Mouse (Mus musculus) myocyte (in vitro differentiated cells): Measurements from ENCODE around the gene Tcf7. TPM values are rescaled to one million over a fixed set of nuclear protein-coding genes. Genes with fewer than 3 reads are reported as not detected.

Source experiments
- H3K27me3 ChIP-seq: one replicate; pipeline ENCODE4 v1.6.1; 2011; ENCODE audit not compliant: control insufficient read depth, insufficient read depth, insufficient read length
- H3K36me3 ChIP-seq: one replicate; pipeline ENCODE4 v1.6.1; 2011; ENCODE audit not compliant: control insufficient read depth, insufficient read depth
- H3K4me2 ChIP-seq: one replicate; pipeline ENCODE4 v1.6.1; 2011; ENCODE audit warnings: low read depth, control low read depth
- H3K4me3 ChIP-seq: one replicate; pipeline ENCODE4 v1.5.1; 2011; ENCODE audit warnings: mild to moderate bottlenecking, control low read depth, moderate library complexity
- H3K79me2 ChIP-seq: one replicate; pipeline ENCODE4 v1.6.1; 2011; ENCODE audit not compliant: control insufficient read depth, insufficient read depth
- H3ac ChIP-seq: one replicate; pipeline ENCODE4 v1.6.1; 2011; ENCODE audit not compliant: control insufficient read depth, insufficient read length
- CEBPB ChIP-seq: IDR thresholded peaks from 2 replicates; pipeline ENCODE4 v1.6.1; 2011; ENCODE audit warnings: mild to moderate bottlenecking, moderate library complexity; ENCODE audit not compliant: poor library complexity, insufficient read depth, severe bottlenecking
- E2F4 ChIP-seq: IDR thresholded peaks from one replicate; pipeline ENCODE4 v1.6.1; 2011; ENCODE audit warnings: mild to moderate bottlenecking, control low read depth, moderate library complexity; ENCODE audit not compliant: insufficient read depth
- MAX ChIP-seq: IDR thresholded peaks from one replicate; pipeline ENCODE4 v1.6.1; 2011; ENCODE audit warnings: low read depth, mild to moderate bottlenecking, control low read depth
- MYOD1 ChIP-seq, 3 experiments: IDR thresholded peaks; one replicate each; pipeline ENCODE4 v1.6.1; 2011; ENCODE audit warnings: control low read depth in 2 of 3, low read depth in 2 of 3, mild to moderate bottlenecking in 2 of 3, moderate library complexity in 1 of 3; ENCODE audit not compliant: insufficient read length in 2 of 3, control insufficient read depth in 1 of 3
- MYOG ChIP-seq, 3 experiments: IDR thresholded peaks; one replicate each; pipeline ENCODE4 v1.6.1; 2011; ENCODE audit warnings: control low read depth in 2 of 3, low read depth in 2 of 3, mild to moderate bottlenecking in 2 of 3; ENCODE audit not compliant: insufficient read length in 2 of 3, control insufficient read depth in 1 of 3, insufficient read depth in 1 of 3
- POLR2A ChIP-seq: IDR thresholded peaks from one replicate; pipeline ENCODE4 v1.6.1; 2011; ENCODE audit warnings: low read depth, mild to moderate bottlenecking, control low read depth, moderate library complexity; ENCODE audit not compliant: insufficient read length
- POLR2AphosphoS2 ChIP-seq: IDR thresholded peaks from one replicate; pipeline ENCODE4 v1.6.1; 2011; ENCODE audit warnings: low read depth, control low read depth; ENCODE audit not compliant: insufficient read length
- REST ChIP-seq: IDR thresholded peaks from one replicate; pipeline ENCODE4 v1.6.1; 2011; ENCODE audit warnings: mild to moderate bottlenecking, control low read depth, moderate library complexity; ENCODE audit not compliant: insufficient read depth, insufficient read length
- SRF ChIP-seq: IDR thresholded peaks from one replicate; pipeline ENCODE4 v1.6.1; 2011; ENCODE audit warnings: low read depth; ENCODE audit not compliant: control insufficient read depth, insufficient read length
- TCF12 ChIP-seq: IDR thresholded peaks from one replicate; pipeline ENCODE4 v1.6.1; 2011; ENCODE audit warnings: mild to moderate bottlenecking, control low read depth; ENCODE audit not compliant: poor library complexity, insufficient read depth, severe bottlenecking
- TCF3 ChIP-seq: IDR thresholded peaks from one replicate; pipeline ENCODE4 v1.6.1; 2011; ENCODE audit warnings: low read depth, control low read depth; ENCODE audit not compliant: insufficient read length
- USF1 ChIP-seq: IDR thresholded peaks from one replicate; pipeline ENCODE4 v1.6.1; 2011; ENCODE audit warnings: low read depth, mild to moderate bottlenecking, control low read depth, moderate library complexity
- polyA plus RNA-seq: library from polyadenylated mRNA; unstranded; fragments of >200 nt; fragmentation: generic; extraction: Trizol; gene quantifications from one replicate; pipeline ENCODE4 v1.2.1, GENCODE M21; 2012; ENCODE audit warnings: missing spikeins

Tcf7 gene
- polyA plus RNA-seq, 1 experiment: 17.3 TPM

- Histone ChIP-seq H3ac (no peak overlapping the region), H3K79me2 (peaks cover 62% of the 10 kb centered on the region), H3K4me2 (peak overlapping the region; percentile 90), H3K4me3 (peak overlapping the region; percentile 82), H3K27me3 (no peaks in the 10 kb centered on the region), H3K36me3 (peaks cover 10% of the 10 kb centered on the region)
- TF ChIP-seq MYOG (IDR thresholded peaks at IDR 0.05; ENCODE audit: control insufficient read depth in 1 of 3, insufficient read depth in 1 of 3, insufficient read length in 2 of 3, low read depth in 2 of 3): no peak
- no peak for TF ChIP-seq POLR2A
- no peak for TF ChIP-seq USF1
- TF ChIP-seq MAX: no peak
- TF ChIP-seq MYOD1 (IDR thresholded peaks at IDR 0.05; ENCODE audit: control insufficient read depth in 1 of 3, insufficient read length in 2 of 3, low read depth in 2 of 3): no peak
- no peak for TF ChIP-seq REST
- TF ChIP-seq E2F4: no peak
- no peak for TF ChIP-seq TCF3
- TF ChIP-seq TCF12: no peak
- no peak for TF ChIP-seq SRF
- no peak for TF ChIP-seq CEBPB
- no peak for TF ChIP-seq POLR2AphosphoS2
Observed at GRCm38 (mm10) chr11:52233043-52233653, 49.7 kb downstream of the Tcf7 start.

- Histone ChIP-seq H3K4me3 (peak within 1 kb of the TSS; percentile 82), H3K27me3 (no peaks in the 10 kb centered on the region), H3ac (peak within 1 kb of the TSS; percentile 87), H3K79me2 (peaks cover 50% of the 10 kb centered on the region), H3K4me2 (peak within 1 kb of the TSS; percentile 90), H3K36me3 (peaks cover 3% of the 10 kb centered on the region)
- TF ChIP-seq POLR2AphosphoS2 (peak; percentile 94), USF1 (no peak), POLR2A (peak; percentile 97), MYOG (IDR thresholded peaks at IDR 0.05; ENCODE audit: control insufficient read depth in 1 of 3, insufficient read depth in 1 of 3, insufficient read length in 2 of 3, low read depth in 2 of 3) (peak in 1 of 3 experiments; percentile 2), CEBPB (no peak), TCF3 (no peak), MYOD1 (IDR thresholded peaks at IDR 0.05; ENCODE audit: control insufficient read depth in 1 of 3, insufficient read length in 2 of 3, low read depth in 2 of 3) (no peak), REST (peak; percentile 1), MAX (peak; percentile 89), SRF (peak; percentile 54), E2F4 (peak; percentile 3), TCF12 (no peak)
Observed at GRCm38 (mm10) chr11:52231606-52232541, 50.9 kb downstream of the Tcf7 start, which contains the start of gene Skp1a. TSS of gene Skp1a (plus strand) at chr11:52231995.

- TF ChIP-seq MYOD1 (IDR thresholded peaks at IDR 0.05; ENCODE audit: control insufficient read depth in 1 of 3, insufficient read length in 2 of 3, low read depth in 2 of 3): no peak
- TF ChIP-seq MYOG (IDR thresholded peaks at IDR 0.05; ENCODE audit: control insufficient read depth in 1 of 3, insufficient read depth in 1 of 3, insufficient read length in 2 of 3, low read depth in 2 of 3): no peak
- no peak for TF ChIP-seq E2F4
- no peak for TF ChIP-seq POLR2AphosphoS2
- TF ChIP-seq MAX: no peak
- TF ChIP-seq SRF: no peak
- TF ChIP-seq CEBPB: no peak
- TF ChIP-seq POLR2A: no peak
- no peaks in the 10 kb centered on the region for H3K27me3 ChIP-seq
- peak overlapping the region; percentile 57 for H3K4me2 ChIP-seq
- H3ac ChIP-seq: no peak overlapping the region
- peak overlapping the region; percentile 82 for H3K4me3 ChIP-seq
- no peaks in the 10 kb centered on the region for H3K36me3 ChIP-seq
- H3K79me2 ChIP-seq: peaks cover 38% of the 10 kb centered on the region
Observed at GRCm38 (mm10) chr11:52230694-52231093, 52.1 kb downstream of the Tcf7 start.

- Histone ChIP-seq H3K36me3 (no peaks in the 10 kb centered on the region), H3K4me3 (no peak overlapping the region), H3K27me3 (no peaks in the 10 kb centered on the region), H3ac (no peak overlapping the region), H3K79me2 (peaks cover 20% of the 10 kb centered on the region), H3K4me2 (peak overlapping the region; percentile 70)
- no peak for TF ChIP-seq USF1
- TF ChIP-seq TCF3: no peak
- TF ChIP-seq POLR2A: no peak
- TF ChIP-seq MYOG (IDR thresholded peaks at IDR 0.05; ENCODE audit: control insufficient read depth in 1 of 3, insufficient read depth in 1 of 3, insufficient read length in 2 of 3, low read depth in 2 of 3): peak in 2 of 3 experiments; percentile 39 to 52
- TF ChIP-seq MYOD1 (IDR thresholded peaks at IDR 0.05; ENCODE audit: control insufficient read depth in 1 of 3, insufficient read length in 2 of 3, low read depth in 2 of 3): peak; percentile 27 to 73 (median 57)
- no peak for TF ChIP-seq CEBPB
- TF ChIP-seq REST: no peak
- no peak for TF ChIP-seq SRF
Observed at GRCm38 (mm10) chr11:52228722-52229448, 53.9 kb downstream of the Tcf7 start.
